Mouse (Mus musculus): ENCODE measurements around the gene Cd6. TPM values are rescaled to one million over a fixed set of nuclear protein-coding genes. Genes with fewer than 3 reads are reported as not detected.

Cd6 gene
- polyA plus RNA-seq (2016; fragmentation: Nextera tagmentation; extraction: Ambion mirVana) = not detected in 2 replicates

DNA sequence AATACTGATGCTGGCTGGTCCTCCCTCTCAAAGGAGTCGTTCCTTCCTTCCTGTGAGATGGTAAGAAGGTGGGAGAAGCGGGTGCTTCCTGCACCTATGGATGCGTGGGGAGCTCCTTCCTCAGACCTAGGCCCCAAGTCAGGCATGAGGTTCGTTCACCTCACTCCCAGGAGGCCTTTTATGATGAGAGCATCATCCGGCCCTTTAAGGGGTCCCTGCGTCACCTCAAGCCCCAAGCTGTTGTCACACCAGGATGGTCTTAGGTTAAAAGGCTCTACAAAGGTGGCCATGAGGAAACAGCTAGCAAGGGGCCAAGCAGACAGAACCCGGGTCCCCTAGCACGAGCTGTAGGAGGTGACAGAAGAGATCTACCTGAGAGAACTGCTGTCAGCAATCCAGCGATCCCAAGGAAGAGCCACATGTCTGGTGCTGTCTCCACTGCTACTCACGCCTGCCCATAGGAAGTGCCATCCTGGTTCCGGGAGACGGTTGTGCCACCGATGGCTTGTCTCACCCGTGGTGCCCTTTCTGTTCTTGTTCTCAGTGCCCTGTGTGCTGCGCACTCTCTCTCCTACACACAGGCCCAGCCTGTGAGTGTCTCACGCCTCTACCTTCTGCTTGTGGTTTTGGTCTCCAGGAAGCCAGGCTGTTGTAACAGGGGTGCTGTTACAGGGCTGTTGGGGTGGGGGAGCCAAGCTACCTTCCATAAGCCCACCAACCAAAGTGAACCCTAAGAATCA, at the start of gene Cd6:
Cd6 (minus strand) TSS at position 623 of the 740 bp plus-strand sequence.
- WGBS = 90% methylated on average over 16 of the region's 16 CpGs
- H3K9me3 ChIP-seq = no peaks in the 10 kb centered on the region
- H3K36me3 ChIP-seq = no peaks in the 10 kb centered on the region
- no peaks in the 10 kb centered on the region for H3K4me1 ChIP-seq (replicated peaks)
- no peak for ATAC-seq (ENCODE audit: insufficient number of reproducible peaks, insufficient read depth, low FRiP score, low TSS enrichment, low read depth)
- no peak within 1 kb of the TSS for H3K27ac ChIP-seq
- no peaks in the 10 kb centered on the region for H3K27me3 ChIP-seq
- no peak within 1 kb of the TSS for H3K4me3 ChIP-seq (replicated peaks)
- no peak within 1 kb of the TSS for H3K4me2 ChIP-seq
- no peak within 1 kb of the TSS for H3K9ac ChIP-seq (replicated peaks)

GRCm38 (mm10) chr19:10878201-10878837, 48.5 kb upstream of the Cd6 start:
- H3K4me3 ChIP-seq (replicated peaks) = no peak overlapping the region
- H3K4me1 ChIP-seq (replicated peaks) = peaks cover 16% of the 10 kb centered on the region
- no peak overlapping the region for H3K4me2 ChIP-seq
- no peak overlapping the region for H3K9ac ChIP-seq (replicated peaks)
- no peaks in the 10 kb centered on the region for H3K9me3 ChIP-seq
- no peak overlapping the region for H3K27ac ChIP-seq
- H3K36me3 ChIP-seq = peaks cover 27% of the 10 kb centered on the region
- 86% methylated on average over 7 of the region's 7 CpGs for WGBS
- H3K27me3 ChIP-seq = no peaks in the 10 kb centered on the region
- no peak for ATAC-seq (ENCODE audit: insufficient number of reproducible peaks, insufficient read depth, low FRiP score, low TSS enrichment, low read depth)

GRCm38 (mm10) chr19:10871328-10871961, 41.6 kb upstream of the Cd6 start:
- 87% methylated on average over 14 of the region's 14 CpGs for WGBS
- no peak overlapping the region for H3K9ac ChIP-seq (replicated peaks)
- no peaks in the 10 kb centered on the region for H3K27me3 ChIP-seq
- H3K4me1 ChIP-seq (replicated peaks) = peaks cover 26% of the 10 kb centered on the region
- H3K27ac ChIP-seq = no peak overlapping the region
- no peaks in the 10 kb centered on the region for H3K9me3 ChIP-seq
- ATAC-seq (ENCODE audit: insufficient number of reproducible peaks, insufficient read depth, low FRiP score, low TSS enrichment, low read depth) = no peak
- H3K36me3 ChIP-seq = peaks cover 54% of the 10 kb centered on the region
- no peak overlapping the region for H3K4me2 ChIP-seq
- no peak overlapping the region for H3K4me3 ChIP-seq (replicated peaks)

GRCm38 (mm10) chr19:10870676-10871075, 40.8 kb upstream of the Cd6 start:
- H3K36me3 ChIP-seq = peaks cover 62% of the 10 kb centered on the region
- ATAC-seq (ENCODE audit: insufficient number of reproducible peaks, insufficient read depth, low FRiP score, low TSS enrichment, low read depth) = no peak
- peaks cover 26% of the 10 kb centered on the region for H3K4me1 ChIP-seq (replicated peaks)
- H3K4me2 ChIP-seq = no peak overlapping the region
- H3K9me3 ChIP-seq = no peaks in the 10 kb centered on the region
- peak overlapping the region; percentile 92; the same call in 1 of the 2 replicates for H3K27ac ChIP-seq
- H3K4me3 ChIP-seq (replicated peaks) = no peak overlapping the region
- no peak overlapping the region for H3K9ac ChIP-seq (replicated peaks)
- WGBS = 93% methylated on average over 3 of the region's 3 CpGs
- H3K27me3 ChIP-seq = no peaks in the 10 kb centered on the region

- peaks cover 65% of the 10 kb centered on the region for H3K36me3 ChIP-seq
- H3K4me1 ChIP-seq (replicated peaks) = peaks cover 26% of the 10 kb centered on the region
- 3% methylated on average over 8 of the region's 8 CpGs for WGBS
- peak; percentile 26 for ATAC-seq (ENCODE audit: insufficient number of reproducible peaks, insufficient read depth, low FRiP score, low TSS enrichment, low read depth)
- H3K27ac ChIP-seq = peak within 1 kb of the TSS; percentile 92
- peak within 1 kb of the TSS; percentile 90 for H3K9ac ChIP-seq (replicated peaks)
- no peaks in the 10 kb centered on the region for H3K9me3 ChIP-seq
- H3K4me3 ChIP-seq (replicated peaks) = peak within 1 kb of the TSS; percentile 83
- no peaks in the 10 kb centered on the region for H3K27me3 ChIP-seq
- peak within 1 kb of the TSS; percentile 91 for H3K4me2 ChIP-seq
Observed at GRCm38 (mm10) chr19:10869886-10870527, 40.1 kb upstream of the Cd6 start, which contains the start of gene Tmem132a. Gene Tmem132a, minus strand, starts transcription at chr19:10869940.

GRCm38 (mm10) chr19:10869241-10869885, 39.5 kb upstream of the Cd6 start:
- under 1% methylated on average over 42 of the region's 43 CpGs for WGBS
- no peaks in the 10 kb centered on the region for H3K27me3 ChIP-seq
- peaks cover 26% of the 10 kb centered on the region for H3K4me1 ChIP-seq (replicated peaks)
- ATAC-seq (ENCODE audit: insufficient number of reproducible peaks, insufficient read depth, low FRiP score, low TSS enrichment, low read depth) = peak; percentile 87
- no peaks in the 10 kb centered on the region for H3K9me3 ChIP-seq
- H3K27ac ChIP-seq = peak overlapping the region; percentile 92
- H3K4me3 ChIP-seq (replicated peaks) = peak overlapping the region; percentile 83
- H3K9ac ChIP-seq (replicated peaks) = peak overlapping the region; percentile 90
- peak overlapping the region; percentile 91 for H3K4me2 ChIP-seq
- peaks cover 67% of the 10 kb centered on the region for H3K36me3 ChIP-seq

- H3K27ac ChIP-seq = peak overlapping the region; percentile 92
Observed at GRCm38 (mm10) chr19:10868623-10869141, 38.8 kb upstream of the Cd6 start.

DNA sequence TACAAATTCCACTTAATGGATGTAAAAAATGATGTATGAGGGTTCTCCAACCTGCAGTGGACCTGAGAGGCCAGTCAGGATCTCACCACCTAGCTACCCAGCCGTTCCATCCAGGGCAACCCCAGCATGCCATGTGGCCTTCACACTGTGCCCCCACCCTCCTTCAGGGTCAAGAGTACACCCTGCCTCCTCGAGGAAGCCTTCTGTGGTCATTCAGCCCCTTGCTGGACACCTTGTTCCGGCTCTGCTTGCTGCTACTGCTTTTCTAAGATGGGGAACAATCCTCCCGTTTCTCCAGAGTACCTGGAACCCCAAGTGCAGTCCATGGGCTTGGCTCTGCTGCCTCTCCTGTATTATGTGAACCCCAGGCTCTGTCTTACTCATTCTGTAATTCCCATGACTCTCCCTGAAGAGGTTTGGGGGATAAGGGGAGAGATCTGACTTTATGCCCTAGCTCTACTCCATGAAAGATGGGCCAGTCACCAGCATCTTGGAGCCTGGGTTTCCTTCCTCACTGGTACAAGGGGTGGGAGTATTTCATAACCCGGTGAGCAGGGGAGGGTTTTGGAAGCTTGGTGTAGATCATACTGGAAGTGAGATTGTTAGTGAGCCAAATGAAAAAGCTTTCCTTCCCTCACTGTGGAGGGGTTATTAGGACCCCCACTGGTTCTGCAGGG, 38.2 kb upstream of the Cd6 start:
- Histone ChIP-seq H3K9ac (replicated peaks) (peak overlapping the region; percentile 90), H3K4me2 (peak overlapping the region; percentile 91), H3K27me3 (no peaks in the 10 kb centered on the region), H3K36me3 (peaks cover 67% of the 10 kb centered on the region), H3K9me3 (no peaks in the 10 kb centered on the region), H3K4me1 (replicated peaks) (peaks cover 26% of the 10 kb centered on the region), H3K27ac (no peak overlapping the region), H3K4me3 (replicated peaks) (peak overlapping the region; percentile 83)
- ATAC-seq (ENCODE audit: insufficient number of reproducible peaks, insufficient read depth, low FRiP score, low TSS enrichment, low read depth) = no peak
- WGBS = 33% methylated on average over 5 of the region's 5 CpGs

More at GRCm38 (mm10) chr19:10868623-10869141, 38.8 kb upstream of the Cd6 start:
- H3K4me1 ChIP-seq (replicated peaks) = peaks cover 26% of the 10 kb centered on the region
- H3K9me3 ChIP-seq = no peaks in the 10 kb centered on the region
- no peak for ATAC-seq (ENCODE audit: insufficient number of reproducible peaks, insufficient read depth, low FRiP score, low TSS enrichment, low read depth)
- WGBS = under 1% methylated on average over 17 of the region's 17 CpGs
- peaks cover 67% of the 10 kb centered on the region for H3K36me3 ChIP-seq
- peak overlapping the region; percentile 91 for H3K4me2 ChIP-seq
- peak overlapping the region; percentile 83 for H3K4me3 ChIP-seq (replicated peaks)
- H3K27me3 ChIP-seq = no peaks in the 10 kb centered on the region
- H3K9ac ChIP-seq (replicated peaks) = peak overlapping the region; percentile 90

- WGBS = 94% methylated on average over 13 of the region's 13 CpGs
- ATAC-seq (ENCODE audit: insufficient number of reproducible peaks, insufficient read depth, low FRiP score, low TSS enrichment, low read depth) = no peak
- Histone ChIP-seq H3K4me2 (no peak overlapping the region), H3K27me3 (no peaks in the 10 kb centered on the region), H3K4me3 (replicated peaks) (no peak overlapping the region), H3K4me1 (replicated peaks) (peaks cover 26% of the 10 kb centered on the region), H3K36me3 (peaks cover 67% of the 10 kb centered on the region), H3K9me3 (no peaks in the 10 kb centered on the region), H3K27ac (no peak overlapping the region), H3K9ac (replicated peaks) (no peak overlapping the region)
Observed at GRCm38 (mm10) chr19:10866351-10866750, 36.5 kb upstream of the Cd6 start.

GRCm38 (mm10) chr19:10860072-10860497, 30.2 kb upstream of the Cd6 start:
- ATAC-seq (ENCODE audit: insufficient number of reproducible peaks, insufficient read depth, low FRiP score, low TSS enrichment, low read depth) = no peak
- peaks cover 94% of the 10 kb centered on the region for H3K36me3 ChIP-seq
- no peak overlapping the region for H3K27ac ChIP-seq
- no peaks in the 10 kb centered on the region for H3K27me3 ChIP-seq
- H3K4me2 ChIP-seq = no peak overlapping the region
- no peak overlapping the region for H3K4me3 ChIP-seq (replicated peaks)
- H3K4me1 ChIP-seq (replicated peaks) = no peaks in the 10 kb centered on the region
- WGBS = 46% methylated on average over 22 of the region's 22 CpGs
- H3K9ac ChIP-seq (replicated peaks) = no peak overlapping the region; the same call in 1 of the 2 replicates
- H3K9me3 ChIP-seq = no peaks in the 10 kb centered on the region

Measured in limb, embryonic 12.5 days (tissue).